Mouse (Mus musculus): ENCODE measurements around the gene Prdm2. TPM values are rescaled to one million over a fixed set of nuclear protein-coding genes. Genes with fewer than 3 reads are reported as not detected.

Gene Prdm2
- polyA plus RNA-seq, 1 experiment from 2014 or later, result 7.9 TPM

- WGBS, result 61% methylated on average over 5 of the region's 5 CpGs
- H3K27ac ChIP-seq (ENCODE audit: low read length), result no peak overlapping the region
- TF ChIP-seq CTCF (IDR thresholded peaks at IDR 0.05) (no peak), EP300 (IDR thresholded peaks at IDR 0.05) (no peak)
- H3K9ac ChIP-seq (replicated peaks; ENCODE audit: low read depth), result no peak overlapping the region
- H3K27me3 ChIP-seq (replicated peaks; ENCODE audit: insufficient read depth, low read length), result no peaks in the 10 kb centered on the region
- H3K36me3 ChIP-seq (ENCODE audit: insufficient read depth, low read length), result no peaks in the 10 kb centered on the region
- no peak overlapping the region for H3K4me2 ChIP-seq (replicated peaks; ENCODE audit: low read depth, low read length)
- no peaks in the 10 kb centered on the region for H3K4me1 ChIP-seq (ENCODE audit: insufficient read depth, low read depth, low read length)
- H3K9me3 ChIP-seq (ENCODE audit: low read length), result no peaks in the 10 kb centered on the region
- H3K4me3 ChIP-seq (ENCODE audit: low read depth, low read length), result no peak overlapping the region
- DNase-seq (ENCODE audit: low spot score), result peak; percentile 29
- ATAC-seq, result no peak
Measured at GRCm38 (mm10) chr4:143188571-143189191, 24.1 kb downstream of the Prdm2 start.

GRCm38 (mm10) chr4:143186066-143186465 lies 26.7 kb downstream of the Prdm2 start:
- Histone ChIP-seq H3K27ac (ENCODE audit: low read length) (no peak overlapping the region), H3K4me1 (ENCODE audit: insufficient read depth, low read depth, low read length) (no peaks in the 10 kb centered on the region), H3K27me3 (replicated peaks; ENCODE audit: insufficient read depth, low read length) (no peaks in the 10 kb centered on the region), H3K9ac (replicated peaks; ENCODE audit: low read depth) (no peak overlapping the region), H3K4me3 (ENCODE audit: low read depth, low read length) (no peak overlapping the region), H3K4me2 (replicated peaks; ENCODE audit: low read depth, low read length) (no peak overlapping the region), H3K9me3 (ENCODE audit: low read length) (no peaks in the 10 kb centered on the region), H3K36me3 (ENCODE audit: insufficient read depth, low read length) (no peaks in the 10 kb centered on the region)
- DNase-seq (ENCODE audit: low spot score), result no peak
- no peak for ATAC-seq
- TF ChIP-seq EP300 (IDR thresholded peaks at IDR 0.05), result no peak
- no peak for TF ChIP-seq CTCF (IDR thresholded peaks at IDR 0.05)

GRCm38 (mm10) chr4:143185496-143185895 lies 27.3 kb downstream of the Prdm2 start:
- TF ChIP-seq EP300 (IDR thresholded peaks at IDR 0.05) (no peak), CTCF (IDR thresholded peaks at IDR 0.05) (no peak)
- H3K36me3 ChIP-seq (ENCODE audit: insufficient read depth, low read length), result no peaks in the 10 kb centered on the region
- 69% methylated on average over 9 of the region's 9 CpGs for WGBS

GRCm38 (mm10) chr4:143183141-143183540 lies 29.7 kb downstream of the Prdm2 start:
- DNase-seq (ENCODE audit: low spot score), result no peak
- Histone ChIP-seq H3K9ac (replicated peaks; ENCODE audit: low read depth) (no peak overlapping the region), H3K4me2 (replicated peaks; ENCODE audit: low read depth, low read length) (no peak overlapping the region), H3K27me3 (replicated peaks; ENCODE audit: insufficient read depth, low read length) (no peaks in the 10 kb centered on the region), H3K36me3 (ENCODE audit: insufficient read depth, low read length) (no peaks in the 10 kb centered on the region), H3K4me3 (ENCODE audit: low read depth, low read length) (no peak overlapping the region), H3K27ac (ENCODE audit: low read length) (no peak overlapping the region), H3K9me3 (ENCODE audit: low read length) (no peaks in the 10 kb centered on the region), H3K4me1 (ENCODE audit: insufficient read depth, low read depth, low read length) (no peaks in the 10 kb centered on the region)
- no peak for ATAC-seq
- 87% methylated on average over 6 of the region's 6 CpGs for WGBS
- TF ChIP-seq EP300 (IDR thresholded peaks at IDR 0.05) (no peak), CTCF (IDR thresholded peaks at IDR 0.05) (no peak)

More at GRCm38 (mm10) chr4:143185496-143185895, 27.3 kb downstream of the Prdm2 start:
- H3K4me1 ChIP-seq (ENCODE audit: insufficient read depth, low read depth, low read length), result no peaks in the 10 kb centered on the region
- H3K4me3 ChIP-seq (ENCODE audit: low read depth, low read length), result no peak overlapping the region
- H3K9me3 ChIP-seq (ENCODE audit: low read length), result no peaks in the 10 kb centered on the region
- DNase-seq (ENCODE audit: low spot score) (no peak), ATAC-seq (no peak)
- H3K4me2 ChIP-seq (replicated peaks; ENCODE audit: low read depth, low read length), result no peak overlapping the region
- H3K27ac ChIP-seq (ENCODE audit: low read length), result no peak overlapping the region
- H3K27me3 ChIP-seq (replicated peaks; ENCODE audit: insufficient read depth, low read length), result no peaks in the 10 kb centered on the region
- no peak overlapping the region for H3K9ac ChIP-seq (replicated peaks; ENCODE audit: low read depth)

DNA sequence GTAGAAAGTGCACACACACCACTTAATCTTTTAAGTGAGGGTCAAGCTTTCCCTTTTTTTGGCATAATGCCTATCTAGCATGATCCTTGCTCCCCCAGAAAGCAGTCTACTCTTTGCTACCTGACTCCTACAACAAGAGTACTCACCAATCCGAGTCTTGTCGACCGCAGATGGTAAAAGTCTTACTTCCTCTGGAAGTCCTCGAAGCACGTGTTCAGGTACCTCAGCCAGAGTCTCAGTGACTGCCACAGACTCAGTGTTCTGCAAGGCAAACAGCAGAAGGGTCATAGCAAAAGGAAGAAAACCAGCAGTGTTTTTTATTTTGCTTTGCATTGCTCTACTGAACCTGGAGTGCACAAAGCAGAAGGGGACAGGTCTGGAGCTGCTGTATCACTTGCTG lies 32.1 kb downstream of the Prdm2 start:
- H3K36me3 ChIP-seq (ENCODE audit: insufficient read depth, low read length), result 0 out of 2 replicates have a peak, but pooled peaks cover 4% of the 10 kb centered on the region
- TF ChIP-seq CTCF (IDR thresholded peaks at IDR 0.05), result no peak
- no peak for TF ChIP-seq EP300 (IDR thresholded peaks at IDR 0.05)
- no peaks in the 10 kb centered on the region for H3K27me3 ChIP-seq (replicated peaks; ENCODE audit: insufficient read depth, low read length)
- DNase-seq (ENCODE audit: low spot score) (no peak), ATAC-seq (no peak)
- H3K4me2 ChIP-seq (replicated peaks; ENCODE audit: low read depth, low read length), result no peak overlapping the region
- H3K27ac ChIP-seq (ENCODE audit: low read length), result no peak overlapping the region
- no peak overlapping the region for H3K9ac ChIP-seq (replicated peaks; ENCODE audit: low read depth)
- H3K4me3 ChIP-seq (ENCODE audit: low read depth, low read length), result no peak overlapping the region
- no peaks in the 10 kb centered on the region for H3K4me1 ChIP-seq (ENCODE audit: insufficient read depth, low read depth, low read length)
- no peaks in the 10 kb centered on the region for H3K9me3 ChIP-seq (ENCODE audit: low read length)
- 72% methylated on average over 5 of the region's 5 CpGs for WGBS

DNA sequence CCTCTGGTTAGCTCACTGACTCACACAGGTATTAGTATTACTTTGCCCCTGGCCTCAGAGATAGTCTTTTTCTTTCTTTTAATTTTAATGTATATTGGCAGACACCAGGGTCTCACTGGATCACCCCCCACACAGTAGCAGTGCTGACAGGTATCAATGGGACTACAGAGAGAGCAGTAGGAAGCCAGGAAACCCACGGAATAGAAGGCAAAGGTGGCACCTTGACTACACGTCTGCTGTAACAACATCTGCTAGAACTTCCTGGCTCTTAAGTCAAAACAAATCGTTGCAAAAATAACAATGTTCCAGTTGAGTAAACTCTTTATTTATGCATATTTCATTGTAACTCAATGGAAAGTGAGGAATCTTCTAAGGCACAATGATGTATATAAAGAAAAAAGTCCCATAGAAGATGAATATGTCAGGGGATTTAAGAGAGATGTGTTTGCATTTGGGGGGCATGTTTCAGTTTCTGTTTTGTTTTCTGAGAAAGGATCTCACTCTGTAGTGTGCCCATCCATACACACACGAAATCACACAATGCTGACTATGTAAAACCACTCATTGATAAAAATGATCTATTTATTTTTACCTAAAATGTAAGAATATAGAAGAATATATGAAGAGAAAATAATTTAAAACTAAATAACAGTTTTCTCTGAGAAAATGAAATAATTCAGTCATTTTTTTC lies 41.0 kb downstream of the Prdm2 start:
- no peak overlapping the region for H3K4me3 ChIP-seq (ENCODE audit: low read depth, low read length)
- H3K9me3 ChIP-seq (ENCODE audit: low read length), result no peaks in the 10 kb centered on the region
- H3K4me1 ChIP-seq (ENCODE audit: insufficient read depth, low read depth, low read length), result no peaks in the 10 kb centered on the region
- no peak overlapping the region for H3K9ac ChIP-seq (replicated peaks; ENCODE audit: low read depth)
- TF ChIP-seq CTCF (IDR thresholded peaks at IDR 0.05), result no peak
- TF ChIP-seq EP300 (IDR thresholded peaks at IDR 0.05), result no peak
- no peak overlapping the region for H3K27ac ChIP-seq (ENCODE audit: low read length)
- H3K27me3 ChIP-seq (replicated peaks; ENCODE audit: insufficient read depth, low read length), result no peaks in the 10 kb centered on the region
- H3K4me2 ChIP-seq (replicated peaks; ENCODE audit: low read depth, low read length), result no peak overlapping the region
- ATAC-seq, result no peak
- 50% methylated on average over 4 of the region's 4 CpGs for WGBS
- DNase-seq (ENCODE audit: low spot score), result no peak
- H3K36me3 ChIP-seq (ENCODE audit: insufficient read depth, low read length), result 0 out of 2 replicates have a peak, but pooled peaks cover 5% of the 10 kb centered on the region

Measured in lung, postnatal 0 days (tissue).